Mouse (Mus musculus) midbrain, embryonic 16.5 days (tissue): Measurements from ENCODE around the gene Nudt12. TPM values are rescaled to one million over a fixed set of nuclear protein-coding genes. Genes with fewer than 3 reads are reported as not detected.

Experiments
- ATAC-seq: fragments of 200-750 bp; cut with Nextera tagmentation; 2 replicates; pipeline ENCODE4 v1.8.0; 2017; ENCODE audit warnings: moderate TSS enrichment
- H3K27ac ChIP-seq: fragments of 300-500 bp; sonication (generic); 2 replicates; pipeline ENCODE4 v1.5.1; 2014; ENCODE audit warnings: mild to moderate bottlenecking, low read length, mixed read lengths
- H3K27me3 ChIP-seq: fragments of 300-500 bp; sonication (generic); 2 replicates; pipeline ENCODE4 v1.6.1; 2014; ENCODE audit warnings: low read depth, low read length, mixed read lengths; ENCODE audit not compliant: control insufficient read depth, insufficient read depth
- H3K36me3 ChIP-seq: fragments of 300-500 bp; sonication (generic); 2 replicates; pipeline ENCODE4 v1.6.1; 2014; ENCODE audit warnings: mild to moderate bottlenecking, low read length, moderate library complexity, mixed read lengths; ENCODE audit not compliant: control insufficient read depth, insufficient read depth
- H3K4me1 ChIP-seq: fragments of 300-500 bp; sonication (generic); 2 replicates; pipeline ENCODE4 v1.6.1; 2014; ENCODE audit warnings: mild to moderate bottlenecking, low read length, mixed read lengths; ENCODE audit not compliant: control insufficient read depth, insufficient read depth
- H3K4me2 ChIP-seq: fragments of 300-500 bp; sonication (generic); 2 replicates; pipeline ENCODE4 v1.6.1; 2014; ENCODE audit warnings: mild to moderate bottlenecking, low read length, mixed read lengths
- H3K4me3 ChIP-seq: fragments of 300-500 bp; sonication (generic); 2 replicates; pipeline ENCODE4 v1.5.1; 2014; ENCODE audit warnings: low read depth, mild to moderate bottlenecking, low read length, moderate library complexity, mixed read lengths
- H3K9ac ChIP-seq: fragments of 300-500 bp; sonication (generic); 2 replicates; pipeline ENCODE4 v1.6.1; 2014; ENCODE audit warnings: low read depth, low read length, mixed read lengths
- H3K9me3 ChIP-seq: fragments of 300-500 bp; sonication (generic); replicated peaks from 2 replicates; pipeline ENCODE4 v1.6.1; 2014; ENCODE audit warnings: mild to moderate bottlenecking, low read length, mixed read lengths; ENCODE audit not compliant: control insufficient read depth, poor library complexity, severe bottlenecking
- WGBS: fragments of 180-500 bp; shearing (Covaris S2); extraction: QIAGEN DNeasy Blood & Tissue Kit; methylation state at CpG from one replicate; pipeline ENCODE4 v1.1.7; 2014; 5-methylcytosine and 5-hydroxymethylcytosine counted together
- polyA plus RNA-seq: library from polyadenylated mRNA; unstranded; fragments of >200 nt; fragmentation: Nextera tagmentation; extraction: Ambion mirVana; gene quantifications from 2 replicates; pipeline ENCODE4 v1.2.1, GENCODE M21; 2015

Nudt12 gene
- polyA plus RNA-seq = 5.9 and 6.6 TPM in 2 replicates

GRCm38 (mm10) chr17:59013091-59013459, at the start of gene Nudt12:
Nudt12 (minus strand) TSS chr17:59013372.
- peak; percentile 90 for ATAC-seq

DNA sequence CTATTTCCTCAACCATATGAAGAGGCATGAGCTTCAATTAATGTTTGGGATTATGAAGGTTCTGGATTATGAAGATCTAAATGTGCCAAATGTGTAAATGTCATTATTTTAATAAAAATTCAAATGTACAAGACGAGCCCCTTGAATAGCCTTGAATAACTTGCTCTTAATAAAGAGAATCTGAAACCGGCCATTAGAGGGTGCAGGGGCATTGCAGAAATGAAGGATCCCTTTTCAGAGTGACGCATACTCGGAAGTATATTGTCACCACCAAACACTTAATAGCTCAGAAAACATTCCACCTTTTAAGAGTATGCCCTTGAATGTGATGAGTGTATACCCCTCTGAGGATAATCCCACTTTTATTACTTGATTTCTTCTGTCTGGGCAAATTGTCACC, 40.1 kb upstream of the Nudt12 start:
- WGBS = 53% methylated on average over 4 of the region's 4 CpGs

More at GRCm38 (mm10) chr17:59013091-59013459, at the start of gene Nudt12:
- H3K9ac ChIP-seq = peak within 1 kb of the TSS; percentile 49
- H3K4me2 ChIP-seq = peak within 1 kb of the TSS; percentile 75
- no peaks in the 10 kb centered on the region for H3K27me3 ChIP-seq
- WGBS = 0% methylated on average over 22 of the region's 22 CpGs
- H3K4me1 ChIP-seq = no peaks in the 10 kb centered on the region
- H3K4me3 ChIP-seq = peak within 1 kb of the TSS; percentile 54
- H3K27ac ChIP-seq = no peak within 1 kb of the TSS
- H3K36me3 ChIP-seq = no peaks in the 10 kb centered on the region
- H3K9me3 ChIP-seq = no peaks in the 10 kb centered on the region

DNA sequence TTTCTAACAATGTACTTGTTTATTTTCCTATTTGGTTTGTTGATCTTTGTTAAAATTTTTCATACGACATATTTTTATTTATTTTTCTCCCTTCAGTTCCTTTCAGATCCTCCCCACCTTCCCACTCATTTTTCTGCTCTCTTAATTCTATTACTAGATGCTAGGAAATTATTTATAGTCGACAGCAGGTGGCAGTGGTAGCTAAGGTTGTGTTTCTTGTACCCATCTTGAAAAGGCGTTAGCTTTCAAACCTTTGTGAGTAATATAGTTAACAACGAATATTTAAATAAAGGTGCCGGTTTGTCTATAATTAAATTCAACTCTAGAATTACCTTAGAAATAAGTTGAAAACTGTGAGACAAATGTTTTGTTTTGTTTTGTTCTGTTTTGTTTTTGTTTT, 26.6 kb upstream of the Nudt12 start:
- ATAC-seq = no peak
- Histone ChIP-seq H3K27ac (no peak overlapping the region), H3K9ac (no peak overlapping the region), H3K36me3 (no peaks in the 10 kb centered on the region), H3K4me3 (no peak overlapping the region), H3K4me2 (no peak overlapping the region), H3K9me3 (no peaks in the 10 kb centered on the region), H3K4me1 (no peaks in the 10 kb centered on the region), H3K27me3 (no peaks in the 10 kb centered on the region)
- WGBS = 44% methylated on average over 5 of the region's 5 CpGs

More for the DNA sequence above, 40.1 kb upstream of the Nudt12 start:
- Histone ChIP-seq H3K4me3 (no peak overlapping the region), H3K9ac (no peak overlapping the region), H3K4me2 (no peak overlapping the region), H3K4me1 (no peaks in the 10 kb centered on the region), H3K27me3 (no peaks in the 10 kb centered on the region), H3K9me3 (no peaks in the 10 kb centered on the region), H3K36me3 (no peaks in the 10 kb centered on the region), H3K27ac (no peak overlapping the region)
- no peak for ATAC-seq

GRCm38 (mm10) chr17:59033445-59033844, 20.3 kb upstream of the Nudt12 start:
- Histone ChIP-seq H3K4me3 (no peak overlapping the region), H3K4me1 (no peaks in the 10 kb centered on the region), H3K36me3 (no peaks in the 10 kb centered on the region), H3K9me3 (no peaks in the 10 kb centered on the region), H3K4me2 (no peak overlapping the region), H3K9ac (no peak overlapping the region), H3K27me3 (no peaks in the 10 kb centered on the region), H3K27ac (no peak overlapping the region)
- WGBS = 97% methylated on average over 3 of the region's 3 CpGs
- no peak for ATAC-seq

DNA sequence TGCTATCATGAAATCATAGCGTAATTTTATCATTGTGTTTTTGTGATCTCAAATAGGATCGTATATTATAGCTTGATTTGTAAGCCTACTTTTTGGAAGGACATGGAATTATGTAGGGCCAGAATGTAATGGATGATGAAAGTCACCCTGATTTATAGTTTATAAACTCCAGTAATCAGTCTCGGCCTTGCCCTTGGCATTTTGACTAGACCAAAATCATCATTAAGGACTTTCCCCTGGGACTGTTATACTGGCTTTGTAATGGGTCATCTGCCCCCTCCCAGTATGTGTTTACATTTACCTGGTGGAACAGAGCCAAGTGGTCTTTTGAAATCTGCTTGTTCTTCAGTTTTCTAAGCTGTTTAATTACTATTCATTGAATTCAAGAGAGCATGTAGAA, 13.2 kb upstream of the Nudt12 start:
- Histone ChIP-seq H3K4me1 (peaks cover 3% of the 10 kb centered on the region; the same call in 1 of the 2 replicates), H3K27me3 (no peaks in the 10 kb centered on the region), H3K9ac (no peak overlapping the region), H3K4me3 (no peak overlapping the region), H3K4me2 (no peak overlapping the region), H3K27ac (no peak overlapping the region), H3K36me3 (no peaks in the 10 kb centered on the region), H3K9me3 (no peaks in the 10 kb centered on the region)
- WGBS = 95% methylated on average over 3 of the region's 3 CpGs
- ATAC-seq = no peak

DNA sequence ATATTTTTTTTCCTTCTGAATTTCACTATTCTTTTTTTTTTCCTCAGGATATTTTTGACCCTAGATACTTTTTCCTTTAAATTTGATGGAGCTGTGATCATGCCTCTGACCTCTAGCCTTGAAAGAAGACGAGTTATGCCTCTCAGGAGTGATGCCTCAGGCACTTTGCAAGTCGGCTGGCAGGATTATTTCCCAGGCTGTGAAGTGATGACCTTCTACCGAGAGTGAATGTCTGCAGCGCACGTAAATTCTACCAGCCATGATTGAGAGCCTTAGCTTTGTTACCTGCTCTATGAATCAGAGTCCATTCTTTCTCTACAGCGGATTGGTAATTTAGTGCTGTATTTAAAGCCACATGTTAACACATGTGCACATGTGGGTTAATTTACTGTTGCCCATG, 11.3 kb upstream of the Nudt12 start:
- no peak for ATAC-seq
- Histone ChIP-seq H3K27me3 (no peaks in the 10 kb centered on the region), H3K27ac (no peak overlapping the region), H3K4me3 (no peak overlapping the region), H3K9ac (no peak overlapping the region), H3K4me2 (no peak overlapping the region), H3K36me3 (no peaks in the 10 kb centered on the region), H3K9me3 (no peaks in the 10 kb centered on the region), H3K4me1 (peaks cover 3% of the 10 kb centered on the region; the same call in 1 of the 2 replicates)
- whole genome bisulfite sequencing = 24% methylated on average over 6 of the region's 6 CpGs

- Histone ChIP-seq H3K27ac (no peak overlapping the region), H3K4me3 (no peak overlapping the region), H3K4me2 (no peak overlapping the region), H3K36me3 (no peaks in the 10 kb centered on the region), H3K27me3 (no peaks in the 10 kb centered on the region), H3K9me3 (no peaks in the 10 kb centered on the region), H3K9ac (no peak overlapping the region), H3K4me1 (peaks cover 3% of the 10 kb centered on the region; the same call in 1 of the 2 replicates)
- ATAC-seq = 0 out of 2 replicates have a peak, but pooled peaks have one; percentile 39
- 25% methylated on average over 5 of the region's 5 CpGs for WGBS
Measured at GRCm38 (mm10) chr17:59023971-59024370, 10.8 kb upstream of the Nudt12 start.

- ATAC-seq = no peak
- Histone ChIP-seq H3K9me3 (no peaks in the 10 kb centered on the region), H3K9ac (no peak overlapping the region), H3K27me3 (no peaks in the 10 kb centered on the region), H3K4me1 (no peaks in the 10 kb centered on the region), H3K36me3 (no peaks in the 10 kb centered on the region), H3K4me3 (no peak overlapping the region), H3K27ac (no peak overlapping the region), H3K4me2 (no peak overlapping the region)
- 83% methylated on average over 4 of the region's 4 CpGs for WGBS
Measured at GRCm38 (mm10) chr17:59018666-59019065, 5.5 kb upstream of the Nudt12 start.

GRCm38 (mm10) chr17:59012421-59013090, 616 bp downstream of the Nudt12 start:
- H3K4me2 ChIP-seq = peak overlapping the region; percentile 75
- H3K36me3 ChIP-seq = no peaks in the 10 kb centered on the region
- H3K9me3 ChIP-seq = no peaks in the 10 kb centered on the region
- WGBS = 8% methylated on average over 15 of the region's 15 CpGs
- ATAC-seq = peak; percentile 81
- H3K4me3 ChIP-seq = peak overlapping the region; percentile 54
- H3K27ac ChIP-seq = no peak overlapping the region
- H3K4me1 ChIP-seq = no peaks in the 10 kb centered on the region
- peak overlapping the region; percentile 49 for H3K9ac ChIP-seq
- no peaks in the 10 kb centered on the region for H3K27me3 ChIP-seq
